Mouse (Mus musculus) right cerebral cortex, postnatal 14 days (tissue): ENCODE measurements around the gene Pdzrn3.

Source experiments
- DNase-seq: peaks from one replicate; pipeline ENCODE4 v3.0.0; 2022

Gene Pdzrn3

DNA sequence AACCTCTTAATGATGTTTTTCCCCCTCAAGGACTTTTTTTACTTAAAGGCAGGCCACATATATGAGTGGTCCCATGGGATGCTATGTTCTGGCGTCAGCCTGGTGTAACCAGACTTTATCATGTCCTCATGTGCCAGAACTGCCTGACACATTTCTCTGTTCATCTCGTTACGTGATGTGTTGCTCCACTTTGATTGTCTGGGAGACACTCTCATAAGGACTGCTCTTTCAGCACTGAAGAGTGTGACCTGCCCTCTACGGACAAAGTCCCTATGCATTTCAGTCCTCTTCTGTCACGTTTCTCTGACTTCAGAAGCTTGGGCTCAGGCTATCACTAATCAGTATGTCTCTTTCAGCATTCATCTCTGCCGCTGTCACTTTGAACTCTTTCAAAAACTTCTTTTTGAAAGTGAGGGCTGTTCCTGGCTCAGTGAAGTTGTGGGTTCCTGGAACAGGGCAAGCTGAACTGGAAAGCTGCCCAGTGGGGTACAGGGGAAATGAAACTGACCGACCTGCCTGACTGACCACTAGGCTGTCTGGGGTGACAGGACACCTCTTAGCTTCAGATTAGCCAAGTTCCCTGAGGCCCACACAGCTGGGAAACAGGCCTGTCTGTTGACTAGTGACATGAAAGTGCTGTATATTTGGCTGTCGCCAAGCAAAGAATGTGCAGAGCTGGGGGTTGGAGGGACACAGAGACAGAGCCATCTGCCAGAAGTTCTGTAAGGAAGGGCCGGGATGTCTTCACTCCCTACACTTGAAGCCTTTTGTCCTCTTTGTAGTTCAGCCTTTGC is 10.7 kb downstream of the Pdzrn3 start:
- DNase-seq: no peak

DNA sequence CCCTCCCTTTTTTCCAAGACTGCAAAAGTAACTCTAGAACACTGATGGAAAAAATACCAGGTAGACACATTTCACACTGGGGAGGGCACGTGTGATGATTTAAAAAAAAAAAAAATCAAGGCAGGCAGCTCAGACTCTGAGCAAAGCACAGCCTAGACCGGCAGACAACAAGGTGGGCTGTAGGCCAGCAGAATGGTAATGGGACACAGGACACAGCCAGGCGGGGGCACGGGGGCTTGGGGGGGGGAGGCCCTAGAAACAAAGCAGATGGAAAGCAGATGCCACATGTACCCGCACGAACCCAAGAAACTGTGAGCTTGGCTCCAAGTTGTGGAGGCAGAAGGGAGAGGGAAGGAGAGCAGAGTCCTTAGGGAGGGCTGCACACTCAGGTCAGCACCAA is 11.9 kb downstream of the Pdzrn3 start:
- no peak for DNase-seq

DNA sequence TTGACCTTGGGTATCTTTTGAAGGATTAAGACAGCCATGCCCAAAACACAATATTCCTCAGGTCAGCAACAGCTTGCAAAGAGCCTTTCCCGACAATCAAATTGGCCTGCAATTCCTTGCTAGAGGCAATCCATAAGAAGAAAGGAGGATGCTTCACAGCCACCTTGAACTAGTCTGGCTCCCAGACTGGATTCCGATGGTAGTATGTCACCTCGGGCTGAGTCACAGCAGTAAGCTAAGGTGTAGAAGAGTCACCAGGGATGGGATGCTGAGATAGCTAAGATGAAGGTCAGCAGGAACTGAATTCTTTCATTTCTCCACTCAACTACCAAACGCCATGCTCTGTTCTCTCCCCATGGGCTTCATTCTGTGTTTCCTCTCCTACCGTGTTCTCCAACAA is 13.8 kb downstream of the Pdzrn3 start:
- DNase-seq: no peak

DNA sequence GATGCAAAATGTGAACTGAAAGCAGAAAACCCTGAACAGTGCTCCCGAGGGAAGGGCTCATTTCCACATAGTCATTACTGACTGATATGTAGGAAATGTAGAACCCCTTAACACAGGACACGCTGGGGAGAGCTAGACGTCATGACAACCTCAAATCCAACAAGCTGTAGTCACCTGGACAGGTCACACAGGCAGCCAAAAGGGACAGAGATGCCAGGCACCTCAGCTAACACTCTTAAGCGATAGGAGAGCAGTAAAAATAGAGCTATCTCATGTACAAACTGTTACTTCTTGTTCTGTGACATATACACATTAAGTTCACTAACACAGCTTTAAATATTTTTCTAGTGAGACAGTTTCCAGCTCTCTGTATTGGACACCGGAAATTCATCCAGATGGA is 15.0 kb downstream of the Pdzrn3 start:
- no peak for DNase-seq

DNA sequence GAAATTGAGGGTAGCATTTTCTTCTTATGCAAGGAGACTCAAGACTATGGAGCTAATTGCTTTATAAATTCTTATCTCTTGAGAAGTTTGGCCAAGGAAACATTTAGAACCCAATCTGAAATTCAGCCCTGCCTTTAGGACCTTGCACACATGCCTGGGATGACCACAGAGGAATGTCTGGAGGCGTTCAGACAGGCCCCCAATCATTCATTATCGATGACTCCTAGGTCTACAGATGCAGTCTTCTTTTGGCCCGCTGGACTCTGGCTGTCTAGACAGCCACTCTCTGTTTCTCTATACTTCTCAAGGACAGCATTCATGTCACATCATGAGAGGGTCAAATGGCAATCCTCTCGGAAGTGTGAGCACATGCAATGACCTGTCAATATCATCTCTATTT is 15.4 kb downstream of the Pdzrn3 start:
- DNase-seq: no peak

DNA sequence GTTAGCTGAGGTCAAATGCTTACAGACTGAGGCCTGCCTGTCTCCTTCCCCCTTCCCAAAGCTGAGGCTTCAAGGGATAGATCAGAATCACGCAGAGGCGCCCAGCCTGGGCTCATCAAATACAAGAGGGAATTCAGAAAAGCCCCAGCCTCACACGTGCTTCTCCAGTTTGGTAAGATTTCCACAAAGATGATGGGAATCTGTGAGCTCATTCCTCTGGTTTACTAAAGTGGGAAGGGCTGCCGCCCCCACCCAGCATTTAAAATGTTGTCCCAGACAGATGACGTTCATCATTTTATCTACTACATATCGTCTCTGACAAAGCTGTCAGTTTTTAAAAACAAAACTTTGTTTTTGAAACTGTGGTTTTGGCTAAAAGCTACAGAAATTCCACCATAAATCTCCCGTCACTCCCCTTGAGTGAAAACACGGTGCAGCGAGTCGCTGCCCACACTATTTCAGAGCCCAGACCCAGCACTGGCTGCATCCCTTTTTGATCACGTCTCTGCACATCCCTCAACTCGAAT is 17.4 kb downstream of the Pdzrn3 start:
- DNase-seq: no peak

DNA sequence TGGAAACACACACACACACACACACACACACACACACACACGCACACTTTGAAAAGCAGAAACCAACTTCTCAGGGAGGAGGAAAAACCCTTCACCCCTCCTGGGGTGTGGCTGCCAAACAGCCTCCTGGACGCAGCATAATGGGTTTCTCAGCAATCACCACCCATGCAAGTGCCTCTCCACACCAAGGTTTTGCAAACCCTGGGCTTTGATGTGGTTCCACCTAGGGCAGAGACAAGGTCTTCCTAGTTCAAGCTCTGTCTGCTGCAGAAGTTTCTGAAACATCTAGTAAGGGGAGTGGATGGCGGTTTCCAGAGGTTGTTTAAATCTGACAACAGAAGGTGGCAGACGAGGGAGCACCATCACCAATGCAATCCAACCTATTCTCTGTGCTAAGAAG is 18.1 kb downstream of the Pdzrn3 start:
- no peak for DNase-seq

DNA sequence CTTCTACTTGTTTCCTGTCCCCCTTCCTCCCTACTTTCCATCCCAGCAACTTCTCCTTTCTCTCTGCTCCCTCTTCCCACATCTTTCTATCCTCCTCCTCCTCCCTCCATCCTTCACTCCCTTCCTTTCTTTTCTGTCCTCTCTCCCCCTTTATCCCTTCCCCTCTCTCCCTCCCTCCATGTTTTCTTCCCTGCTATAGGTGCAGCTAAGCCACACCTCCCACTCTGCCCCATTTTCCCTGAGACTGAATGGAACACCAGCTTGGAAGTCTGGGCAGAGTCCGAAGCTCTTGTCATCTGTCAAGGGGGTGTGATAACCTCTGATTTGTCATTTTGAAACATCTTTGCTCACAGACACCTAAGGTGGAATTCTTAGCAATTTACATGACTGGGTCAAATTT is 22.8 kb downstream of the Pdzrn3 start:
- DNase-seq: no peak

DNA sequence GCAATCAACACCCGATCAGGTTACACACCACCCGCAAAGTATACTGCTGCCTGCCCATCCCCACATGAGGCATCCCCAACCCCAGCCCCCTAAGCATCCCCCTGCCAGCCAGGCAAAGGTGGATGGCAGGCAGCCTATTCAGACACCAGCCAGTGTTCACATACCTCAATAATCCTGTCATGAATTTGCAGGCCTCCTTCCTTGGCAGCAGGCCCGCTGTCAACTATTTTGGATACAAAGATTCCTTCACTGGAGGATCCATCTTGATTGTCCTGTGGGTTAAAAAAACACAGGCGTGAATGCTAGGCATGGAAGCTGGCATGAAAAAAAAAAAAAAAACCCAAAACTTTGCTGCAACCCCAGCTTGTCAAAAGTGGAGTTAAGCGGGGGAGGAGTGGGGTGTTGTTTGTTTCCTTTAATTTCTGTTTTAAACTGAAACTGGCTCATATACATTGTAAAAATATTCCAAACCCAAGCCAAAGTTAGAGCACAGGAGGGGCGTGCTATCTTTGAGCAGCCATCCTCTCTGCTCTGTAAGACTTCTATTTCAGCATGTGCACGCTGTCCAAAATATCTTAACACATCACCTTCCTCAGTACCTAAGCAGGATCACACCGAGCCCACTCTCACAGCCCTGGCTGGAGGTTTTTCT is 23.3 kb downstream of the Pdzrn3 start:
- DNase-seq: peak; percentile 50

DNA sequence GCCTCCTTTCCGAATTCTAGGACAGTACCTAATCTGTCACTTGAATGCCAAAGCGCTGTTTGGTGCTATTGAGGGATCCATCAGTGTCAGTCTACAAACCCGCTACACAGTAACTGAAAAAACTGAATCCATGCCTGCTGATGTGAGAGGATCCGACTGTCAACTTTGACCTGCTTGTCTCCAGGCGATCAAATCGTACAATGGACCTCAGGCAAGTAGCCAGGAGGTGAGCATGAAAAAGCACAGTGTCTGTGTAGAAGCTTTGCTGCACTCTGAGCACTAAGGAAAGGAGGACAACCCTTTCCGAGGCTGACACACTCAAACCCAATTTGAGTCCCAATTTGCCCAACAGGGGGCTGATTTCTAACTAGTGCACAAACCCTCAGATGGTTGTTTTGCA is 24.0 kb downstream of the Pdzrn3 start:
- DNase-seq: no peak

DNA sequence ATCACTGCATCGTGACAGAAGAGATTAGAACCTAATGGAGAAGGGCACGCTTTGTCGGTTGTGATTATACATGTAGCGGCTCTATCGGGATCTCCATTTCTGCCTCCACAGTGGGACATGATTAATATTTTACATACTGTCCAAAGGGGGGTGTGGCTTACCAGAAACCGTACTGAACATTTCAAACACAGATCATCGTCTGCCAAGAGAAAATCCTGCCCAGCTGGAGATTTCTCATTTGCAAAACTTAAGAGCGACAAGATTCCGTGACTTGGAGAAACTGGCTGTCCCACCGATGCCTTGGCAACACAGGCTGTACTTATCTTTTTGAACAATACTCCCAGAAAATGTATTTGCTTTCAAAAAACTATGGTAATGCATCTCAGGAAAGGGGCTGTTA is 25.1 kb downstream of the Pdzrn3 start:
- DNase-seq: no peak

DNA sequence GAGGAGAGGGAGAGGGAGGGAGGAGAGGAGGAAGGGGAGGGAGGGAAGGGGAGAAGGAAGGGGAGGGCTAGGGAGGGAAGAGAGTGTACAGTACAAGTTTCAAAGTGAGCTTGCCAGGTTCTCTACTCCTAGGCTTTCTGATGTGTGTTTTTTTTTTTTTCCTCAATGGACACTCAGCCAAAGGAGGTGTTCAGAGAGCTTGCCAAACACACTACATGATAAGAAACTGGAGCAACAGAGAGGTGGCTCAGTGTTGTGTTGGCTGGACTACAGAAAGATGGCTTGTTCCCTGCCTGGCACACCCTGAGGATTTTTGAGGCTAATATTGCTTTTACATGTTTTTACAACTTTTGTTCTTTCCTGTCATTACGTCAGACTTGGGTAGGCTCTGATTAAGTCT is 26.6 kb downstream of the Pdzrn3 start:
- DNase-seq: no peak

DNA sequence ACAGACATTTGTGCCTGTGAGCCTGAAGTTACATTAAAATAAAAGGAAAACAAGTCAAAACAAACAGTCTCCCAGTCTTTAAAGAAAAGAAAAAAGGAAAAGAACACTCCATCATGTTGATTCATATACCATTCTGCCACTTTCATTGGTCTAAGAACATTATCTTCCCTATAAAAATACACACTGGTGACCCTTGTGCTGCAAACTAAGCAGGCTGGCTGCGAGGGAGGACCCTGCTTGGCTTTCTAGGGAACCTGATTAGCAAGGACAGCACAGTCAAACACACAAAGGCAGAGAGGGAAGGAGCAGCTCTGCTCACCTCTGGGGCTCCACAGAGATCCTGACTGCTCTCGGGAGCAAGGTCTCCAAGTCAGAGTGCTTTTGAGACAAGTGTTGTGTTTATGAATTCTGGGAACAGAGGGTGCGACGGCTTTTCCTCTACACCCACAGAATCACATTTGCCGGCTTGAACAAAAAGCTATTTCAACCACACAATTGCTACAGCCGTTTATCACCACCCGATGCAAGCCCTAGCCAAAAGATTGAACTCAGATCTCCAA is 27.2 kb downstream of the Pdzrn3 start:
- DNase-seq: no peak

DNA sequence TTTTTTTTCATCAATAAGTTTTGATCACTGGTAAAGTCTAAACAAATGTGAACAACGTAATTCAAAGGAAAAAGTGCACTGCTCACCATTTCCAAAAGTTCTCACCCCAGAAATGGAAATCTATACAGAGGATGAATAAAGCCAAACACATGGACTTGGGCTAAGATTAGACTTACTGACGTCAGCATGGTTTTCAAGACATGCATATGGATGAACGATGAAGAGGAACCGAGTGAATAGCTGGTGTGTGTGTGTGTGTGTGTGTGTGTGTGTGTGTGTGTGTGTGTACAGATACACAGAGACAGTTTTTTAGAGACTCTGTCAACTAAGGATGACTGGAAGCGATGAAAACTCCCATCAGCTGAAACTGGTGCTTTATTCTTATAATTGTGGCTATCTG is 29.2 kb downstream of the Pdzrn3 start:
- no peak for DNase-seq

DNA sequence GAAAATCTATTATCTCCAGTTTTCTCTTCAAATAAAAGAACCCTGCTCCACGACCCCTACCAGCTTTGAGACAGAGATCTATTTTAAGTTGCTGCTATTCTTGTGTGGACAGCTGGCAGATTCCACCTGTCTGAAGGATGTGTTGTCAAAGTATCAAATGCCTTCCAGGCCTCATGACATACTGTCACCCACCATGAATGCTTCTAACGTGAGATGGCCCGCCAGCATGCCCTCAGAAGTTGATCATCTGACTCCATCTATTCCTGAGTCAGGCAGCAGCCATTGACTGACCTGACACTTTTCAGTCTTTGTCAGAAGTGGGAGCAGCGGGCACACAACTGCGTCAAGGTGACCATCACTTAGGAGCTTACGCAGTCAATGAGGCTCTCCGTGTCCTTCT is 37.6 kb downstream of the Pdzrn3 start:
- no peak for DNase-seq

DNA sequence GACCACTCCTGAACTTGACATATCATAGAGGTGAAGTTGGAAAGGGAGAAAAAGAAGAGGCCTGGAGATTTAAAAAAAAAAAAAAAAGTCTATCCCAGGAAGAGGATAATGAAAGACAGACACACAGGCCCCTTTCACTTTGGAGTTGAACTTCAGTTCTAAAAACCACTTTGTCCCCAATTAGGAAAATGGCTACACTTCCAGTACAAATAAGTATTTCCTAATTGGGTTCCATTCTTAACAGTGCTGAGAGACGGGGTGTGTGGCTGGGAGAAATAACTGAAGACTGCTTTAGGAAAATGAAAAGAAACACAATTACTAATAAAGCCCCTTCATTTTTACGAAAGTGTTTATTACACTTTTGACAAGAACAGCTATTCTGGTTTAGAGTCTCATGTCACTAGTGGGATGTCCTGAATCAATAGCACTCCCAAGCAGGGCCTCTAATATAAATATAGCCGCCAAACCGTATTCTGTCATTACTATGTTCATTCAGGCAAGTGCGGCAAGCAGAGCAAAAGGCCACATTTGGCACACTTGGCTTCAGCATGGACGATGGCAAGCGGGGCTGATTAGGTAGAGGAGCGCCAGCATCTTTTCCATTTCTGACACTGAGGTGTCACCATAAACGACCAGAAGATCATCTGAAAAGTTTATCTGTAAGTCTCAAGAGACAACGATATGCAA is 39.7 kb downstream of the Pdzrn3 start:
- no peak for DNase-seq

DNA sequence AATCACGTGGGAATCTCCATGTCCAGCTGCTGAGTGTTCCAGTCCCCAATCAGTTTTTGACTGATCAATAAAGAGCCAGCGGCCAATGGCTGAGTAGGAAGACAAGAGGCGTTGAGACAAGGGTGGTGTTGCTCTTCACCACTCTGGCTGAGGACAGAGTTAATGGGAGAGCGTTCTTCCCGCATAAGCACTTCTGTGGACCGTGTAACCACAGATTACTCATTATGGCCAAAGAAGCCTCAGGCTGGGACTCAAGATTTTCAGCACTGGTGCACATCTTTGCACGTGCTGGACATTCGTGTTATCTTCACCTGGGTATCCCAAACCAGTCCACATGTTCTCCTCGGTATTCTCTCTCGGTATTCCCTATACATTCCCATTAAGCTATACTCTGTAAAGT is 41.0 kb downstream of the Pdzrn3 start:
- DNase-seq: no peak

DNA sequence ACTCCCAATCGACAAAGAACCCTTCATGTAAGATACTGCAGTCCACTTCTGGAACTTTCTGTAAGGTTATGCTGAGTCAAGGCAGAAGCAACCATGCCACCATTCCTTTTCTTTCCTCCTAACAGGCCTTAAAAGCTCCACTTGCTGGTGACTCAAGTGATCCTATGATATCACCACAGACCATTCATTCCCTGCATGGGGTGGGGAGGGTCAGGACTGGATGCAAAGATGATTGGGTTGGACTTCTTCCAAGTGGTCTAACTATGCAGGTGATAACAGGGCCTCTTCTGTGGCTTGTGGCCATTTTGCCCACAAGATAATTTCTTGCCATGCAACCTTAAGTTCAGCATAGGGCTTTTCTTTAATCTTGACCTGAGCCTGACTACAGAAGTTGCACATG is 42.0 kb downstream of the Pdzrn3 start:
- no peak for DNase-seq

DNA sequence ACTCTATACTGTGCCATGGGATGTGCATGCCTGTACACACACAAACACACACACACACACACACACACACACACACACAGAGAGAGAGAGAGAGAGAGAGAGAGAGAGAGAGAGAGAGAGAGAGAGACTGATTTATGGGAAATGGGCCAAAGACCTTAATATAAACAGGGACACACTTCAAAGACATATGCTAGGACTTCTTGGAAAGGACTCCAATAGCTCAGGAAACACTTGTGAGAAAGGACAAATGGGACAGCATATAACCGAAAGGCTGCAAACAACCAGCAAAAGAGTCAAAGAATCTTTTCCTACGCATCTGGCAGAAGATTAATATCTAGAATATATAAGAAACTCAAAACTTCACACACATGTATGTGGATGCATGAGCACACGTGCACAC is 43.2 kb downstream of the Pdzrn3 start:
- DNase-seq: no peak

DNA sequence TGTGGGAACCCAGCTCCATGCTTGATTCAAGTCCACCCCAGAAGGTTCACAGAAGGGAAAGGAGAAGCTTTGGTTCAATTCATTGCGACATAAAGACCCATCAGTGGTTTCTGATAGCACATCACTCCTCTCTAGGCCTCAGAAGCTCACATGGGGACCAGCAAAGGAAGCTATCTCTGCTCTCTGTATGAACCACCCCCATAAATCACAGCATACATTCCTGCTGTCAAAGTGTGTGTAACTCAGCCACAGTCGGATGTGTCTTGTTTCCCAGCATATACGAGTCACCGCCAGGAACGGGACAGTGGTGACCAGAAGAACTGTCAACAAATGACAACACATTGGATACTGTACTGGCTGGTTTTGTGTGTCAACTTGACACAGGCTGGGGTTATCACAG is 47.3 kb downstream of the Pdzrn3 start:
- DNase-seq: no peak

DNA sequence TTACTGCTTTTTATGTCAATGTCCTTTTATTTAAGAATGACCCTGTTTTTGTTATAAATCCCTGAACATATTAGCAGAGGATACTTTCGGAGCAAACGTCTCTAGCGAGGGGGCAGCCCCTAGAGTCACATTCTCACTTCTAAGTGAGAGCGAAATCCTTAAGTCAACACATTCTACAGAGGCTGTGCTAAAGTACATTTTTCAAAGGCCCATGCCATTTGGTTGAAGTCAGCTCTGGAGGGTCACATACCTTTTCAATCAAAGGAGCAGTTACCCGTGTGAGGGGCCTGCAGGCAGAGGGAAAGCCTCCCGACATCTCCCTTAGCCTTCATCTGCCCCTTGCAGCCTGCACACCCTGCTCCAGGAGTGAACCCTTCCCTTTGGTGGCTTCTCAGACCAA is 48.2 kb downstream of the Pdzrn3 start:
- no peak for DNase-seq

DNA sequence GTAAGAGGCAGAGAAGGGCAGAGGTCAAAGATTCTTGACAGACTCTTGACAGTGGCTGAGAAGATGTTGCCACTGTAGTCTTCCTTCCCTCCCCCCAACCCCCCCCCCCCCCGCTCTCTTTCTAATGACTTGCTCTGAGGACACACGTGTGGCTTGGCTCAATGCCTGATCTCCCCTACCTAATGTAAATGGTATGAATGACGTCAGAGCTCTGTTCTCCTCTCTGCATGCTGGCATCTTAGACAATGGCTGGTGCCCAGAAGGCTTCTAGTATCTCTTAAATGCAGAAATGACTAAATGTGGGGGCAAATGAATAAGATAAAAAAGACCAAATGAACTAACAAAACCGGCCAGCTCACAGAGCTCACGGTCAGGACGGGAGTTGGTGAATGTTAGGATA is 49.2 kb downstream of the Pdzrn3 start:
- DNase-seq: no peak

DNA sequence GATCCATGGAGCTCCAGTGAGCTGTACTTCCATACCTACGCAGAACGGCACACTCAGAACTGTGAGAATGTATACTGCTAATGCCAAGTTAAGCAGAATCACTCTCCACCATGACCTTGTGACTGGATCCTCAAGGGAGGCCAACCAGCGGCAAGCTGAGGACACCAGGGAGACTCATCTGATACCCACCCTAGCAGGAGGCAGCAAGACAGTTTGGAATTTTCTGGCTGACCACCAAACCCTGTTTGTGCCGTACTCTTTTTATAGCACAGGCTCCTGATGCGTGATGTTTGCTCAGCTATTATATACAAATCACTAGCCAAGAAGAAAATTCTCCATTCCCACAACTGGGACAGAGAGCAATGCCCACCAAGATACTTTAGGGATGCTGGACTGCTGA is 50.0 kb downstream of the Pdzrn3 start:
- no peak for DNase-seq

DNA sequence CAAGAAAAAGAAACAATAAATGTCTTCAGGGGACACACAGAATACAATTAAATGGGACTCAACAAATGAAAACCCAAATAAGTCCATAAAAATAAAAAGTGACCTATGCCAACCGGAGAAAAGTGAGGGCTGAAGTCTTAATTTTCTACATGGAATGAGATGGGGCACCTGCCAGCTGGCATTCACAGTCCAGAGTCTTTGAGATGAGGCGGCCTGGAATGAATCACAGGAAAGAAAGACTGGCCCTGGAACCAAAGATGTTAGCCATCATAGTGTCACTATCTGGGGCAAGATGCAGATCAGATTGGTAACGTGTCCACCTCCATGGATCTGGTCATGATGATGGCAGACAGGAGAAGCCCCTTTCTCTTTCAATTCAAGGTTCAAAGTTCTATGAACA is 50.5 kb downstream of the Pdzrn3 start:
- DNase-seq: no peak
